Mouse (Mus musculus) right cerebral cortex, postnatal 4 days (tissue): ENCODE results near the gene Slc25a47.

Experiments
- DNase-seq: peaks from one replicate; pipeline ENCODE4 v3.0.0-alpha.2; 2022

Gene Slc25a47

GRCm38 (mm10) chr12:108869575-108869974, 33.7 kb downstream of the Slc25a47 start:
- no peak for DNase-seq

GRCm38 (mm10) chr12:108873122-108873521, 37.3 kb downstream of the Slc25a47 start:
- DNase-seq = no peak

GRCm38 (mm10) chr12:108879138-108879537, 43.3 kb downstream of the Slc25a47 start:
- no peak for DNase-seq

GRCm38 (mm10) chr12:108880606-108881005, 44.8 kb downstream of the Slc25a47 start:
- DNase-seq = no peak

GRCm38 (mm10) chr12:108881192-108881591, 45.3 kb downstream of the Slc25a47 start:
- DNase-seq = no peak

- DNase-seq = no peak
These were observed 46.9 kb downstream of the Slc25a47 start for GRCm38 (mm10) chr12:108882776-108883175.

- DNase-seq = no peak
These were observed 50.1 kb downstream of the Slc25a47 start for GRCm38 (mm10) chr12:108885906-108886305.

GRCm38 (mm10) chr12:108887077-108887476, 51.2 kb downstream of the Slc25a47 start:
- DNase-seq = no peak

- DNase-seq = no peak
These were observed 52.8 kb downstream of the Slc25a47 start for GRCm38 (mm10) chr12:108888632-108889031.

GRCm38 (mm10) chr12:108892989-108893714, 57.3 kb downstream of the Slc25a47 start, which contains the start of gene Wdr25:
Gene Wdr25 (plus strand): TSS chr12:108893631.
- DNase-seq = no peak

- peak; percentile 91 for DNase-seq
These were observed 58.0 kb downstream of the Slc25a47 start, which contains the start of gene Wars for GRCm38 (mm10) chr12:108893715-108894431. Gene Wars (minus strand): TSS chr12:108894174.

GRCm38 (mm10) chr12:108894432-108894816, 58.6 kb downstream of the Slc25a47 start:
- DNase-seq = no peak

- DNase-seq = no peak
These were observed 60.2 kb downstream of the Slc25a47 start for GRCm38 (mm10) chr12:108896006-108896405.

GRCm38 (mm10) chr12:108901346-108901745, 65.5 kb downstream of the Slc25a47 start:
- no peak for DNase-seq

GRCm38 (mm10) chr12:108902940-108903339, 67.1 kb downstream of the Slc25a47 start:
- DNase-seq = peak; percentile 61

- DNase-seq = peak; percentile 74
These were observed 67.9 kb downstream of the Slc25a47 start for GRCm38 (mm10) chr12:108903600-108904275.

GRCm38 (mm10) chr12:108904276-108904653, 68.4 kb downstream of the Slc25a47 start:
- no peak for DNase-seq

GRCm38 (mm10) chr12:108905620-108906302, 69.9 kb downstream of the Slc25a47 start:
- no peak for DNase-seq

- DNase-seq = no peak
These were observed 70.6 kb downstream of the Slc25a47 start for GRCm38 (mm10) chr12:108906398-108906797.
